Mouse (Mus musculus): ENCODE data around the gene Zfp3.
"Not testable (repeated sequence)": the region's sequence is repeated elsewhere in the genome, so short reads cannot be mapped to it uniquely, and the experiment has no call there.

Gene Zfp3

GRCm38 (mm10) chr11:70755645-70756044, 8.4 kb upstream of the Zfp3 start:
- DNase-seq (ENCODE audit: low read depth, low spot score) = peak; percentile 65

DNA sequence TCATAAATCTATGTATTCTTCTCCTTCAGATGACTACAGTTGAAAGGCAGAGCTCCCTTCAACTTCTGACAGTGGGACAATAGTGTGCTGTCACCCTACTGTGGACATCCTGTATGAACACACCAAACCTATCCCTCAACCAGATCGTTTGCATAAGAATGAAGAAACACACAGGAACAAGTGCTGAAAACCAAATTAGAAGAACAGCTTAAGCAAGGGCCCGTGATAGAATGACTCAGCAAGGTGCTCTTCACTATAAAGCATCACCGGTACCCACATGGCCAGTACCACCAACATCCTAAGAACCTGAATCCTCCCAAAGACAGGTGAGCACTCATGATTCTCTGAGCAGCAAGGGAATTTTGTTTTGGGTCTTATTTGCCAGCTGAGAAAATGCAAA, 3.6 kb upstream of the Zfp3 start:
- DNase-seq (ENCODE audit: low read depth, low spot score) = not testable (repeated sequence)

GRCm38 (mm10) chr11:70762641-70763040, 1.4 kb upstream of the Zfp3 start:
- DNase-seq (ENCODE audit: low read depth, low spot score) = no peak

GRCm38 (mm10) chr11:70763582-70763935, 450 bp upstream of the Zfp3 start:
- no peak for DNase-seq (ENCODE audit: low read depth, low spot score)

GRCm38 (mm10) chr11:70765776-70766445, 1.9 kb downstream of the Zfp3 start:
- DNase-seq (ENCODE audit: low read depth, low spot score) = no peak

- no peak for DNase-seq (ENCODE audit: low read depth, low spot score)
These were observed 6.8 kb downstream of the Zfp3 start for GRCm38 (mm10) chr11:70770804-70771203.

DNA sequence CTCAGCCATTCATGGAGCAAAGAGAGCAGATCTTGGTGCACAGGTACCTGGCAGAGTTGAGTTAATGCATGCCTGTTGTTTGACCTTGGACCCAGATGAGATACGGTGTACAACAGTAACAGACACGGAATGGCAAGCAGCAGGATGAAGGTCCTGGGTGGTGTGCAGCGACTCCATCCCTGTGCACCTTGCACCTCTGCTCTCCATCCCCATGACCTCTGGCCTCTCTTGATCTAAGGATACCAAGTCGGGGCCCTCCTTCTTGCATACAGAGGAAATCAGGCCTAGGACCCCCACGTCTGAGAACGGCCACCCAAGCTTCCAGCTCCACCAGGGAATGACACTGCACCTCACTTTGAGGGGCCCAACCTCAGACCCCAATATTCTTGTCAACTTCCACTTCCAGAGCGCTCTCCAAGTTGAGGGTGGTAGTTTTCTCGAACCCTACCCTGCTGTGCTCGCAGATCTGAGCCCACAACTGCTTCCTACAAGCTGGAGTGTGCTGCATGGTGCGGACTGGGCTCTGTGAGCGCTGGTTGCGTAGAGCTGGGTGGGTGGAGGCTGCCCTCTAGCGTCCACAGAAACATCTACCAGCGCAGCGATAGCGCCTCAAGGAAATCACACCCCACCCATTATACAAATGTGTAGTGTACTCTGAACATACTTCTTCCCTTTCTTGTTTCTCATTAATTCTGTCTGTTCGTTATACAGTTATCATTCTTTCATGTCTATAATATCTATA, 13.0 kb downstream of the Zfp3 start:
- DNase-seq (ENCODE audit: low read depth, low spot score) = peak; percentile 54

GRCm38 (mm10) chr11:70777634-70778033, 13.6 kb downstream of the Zfp3 start:
- DNase-seq (ENCODE audit: low read depth, low spot score) = no peak

GRCm38 (mm10) chr11:70778058-70778457, 14.0 kb downstream of the Zfp3 start:
- DNase-seq (ENCODE audit: low read depth, low spot score) = not testable (repeated sequence)

DNA sequence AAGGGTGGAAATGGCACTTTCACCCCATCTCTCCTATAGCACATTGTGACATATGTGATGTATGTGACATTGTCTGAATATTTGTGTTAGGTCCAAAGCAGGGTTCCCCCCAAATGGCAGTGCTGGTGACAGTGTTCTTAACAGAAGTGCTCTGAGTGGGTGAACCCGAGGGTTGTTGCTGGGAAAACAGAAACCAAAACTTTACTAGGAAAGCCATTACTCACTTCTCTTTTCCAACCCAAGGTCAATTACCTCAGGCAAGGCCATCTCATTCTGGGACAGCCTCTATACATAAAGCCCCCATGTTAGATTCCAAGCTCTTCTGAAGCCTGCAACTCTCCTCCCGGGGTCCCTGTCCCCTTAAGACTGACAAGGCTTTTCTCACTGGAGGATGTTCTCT, 21.9 kb downstream of the Zfp3 start:
- no peak for DNase-seq (ENCODE audit: low read depth, low spot score)

DNA sequence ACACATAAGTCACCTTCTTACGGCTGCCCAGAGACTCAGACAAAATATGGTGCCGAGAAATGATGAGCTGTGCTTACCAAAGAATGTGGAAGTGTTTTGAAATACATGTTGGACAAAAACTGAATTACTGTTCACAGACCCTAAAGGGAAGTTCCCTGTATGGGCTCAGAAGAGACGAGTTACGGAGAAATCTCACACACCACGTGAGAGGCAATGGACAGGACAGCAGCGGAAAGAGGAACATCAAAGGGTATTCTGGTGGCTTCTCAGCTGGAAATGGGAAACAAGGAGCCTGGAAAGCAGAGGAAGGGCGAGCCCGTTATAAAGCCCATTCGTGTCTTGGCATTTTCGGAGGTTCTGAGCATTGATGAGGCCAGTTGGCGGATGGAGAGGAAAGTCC, 23.0 kb downstream of the Zfp3 start:
- no peak for DNase-seq (ENCODE audit: low read depth, low spot score)

- no peak for DNase-seq (ENCODE audit: low read depth, low spot score)
These were observed 25.1 kb downstream of the Zfp3 start for GRCm38 (mm10) chr11:70788972-70789655.

DNA sequence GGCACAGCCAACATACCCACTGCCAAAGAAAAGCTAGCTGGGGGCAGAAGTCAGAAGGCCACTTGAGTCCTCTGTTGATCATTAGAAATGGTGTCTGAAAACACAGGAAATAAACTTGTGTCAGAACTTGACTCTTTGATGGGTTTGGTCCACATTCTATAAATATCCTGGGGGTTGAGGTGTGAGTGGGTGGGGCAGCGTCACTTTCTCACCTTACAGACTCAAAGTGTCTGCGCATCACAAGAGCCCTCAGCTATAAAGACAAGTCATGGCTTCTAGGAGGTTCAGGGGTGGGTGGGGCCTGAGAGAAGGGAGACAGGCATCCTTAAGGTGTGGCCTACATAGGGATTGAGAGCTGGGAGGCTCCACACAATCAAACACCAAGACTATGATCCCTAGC, 26.4 kb downstream of the Zfp3 start:
- no peak for DNase-seq (ENCODE audit: low read depth, low spot score)

- DNase-seq (ENCODE audit: low read depth, low spot score) = no peak
These were observed 27.0 kb downstream of the Zfp3 start for GRCm38 (mm10) chr11:70790874-70791551.

DNA sequence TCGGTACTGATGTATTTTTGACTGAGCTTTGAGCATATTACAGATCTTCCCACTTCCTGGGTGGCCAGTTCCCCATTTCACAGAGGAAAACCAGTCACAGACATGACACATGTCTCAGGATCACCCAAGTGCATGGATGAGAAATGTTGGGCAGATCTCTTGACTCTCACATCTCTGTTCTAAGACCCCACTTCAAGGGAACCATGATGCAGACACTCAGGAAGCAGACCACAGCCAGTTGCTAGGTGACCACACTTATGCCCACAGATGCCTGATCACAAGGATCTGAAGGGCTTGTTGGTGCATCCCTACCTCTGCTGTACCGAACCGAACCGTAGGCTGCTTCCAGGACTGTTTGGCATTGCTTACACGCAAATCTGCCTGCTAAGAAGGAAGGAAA, 27.7 kb downstream of the Zfp3 start:
- no peak for DNase-seq (ENCODE audit: low read depth, low spot score)

GRCm38 (mm10) chr11:70792409-70792808, 28.4 kb downstream of the Zfp3 start:
- DNase-seq (ENCODE audit: low read depth, low spot score) = no peak

GRCm38 (mm10) chr11:70802208-70802864, 38.3 kb downstream of the Zfp3 start:
- DNase-seq (ENCODE audit: low read depth, low spot score) = no peak

GRCm38 (mm10) chr11:70802865-70803261, 38.9 kb downstream of the Zfp3 start:
- no peak for DNase-seq (ENCODE audit: low read depth, low spot score)

DNA sequence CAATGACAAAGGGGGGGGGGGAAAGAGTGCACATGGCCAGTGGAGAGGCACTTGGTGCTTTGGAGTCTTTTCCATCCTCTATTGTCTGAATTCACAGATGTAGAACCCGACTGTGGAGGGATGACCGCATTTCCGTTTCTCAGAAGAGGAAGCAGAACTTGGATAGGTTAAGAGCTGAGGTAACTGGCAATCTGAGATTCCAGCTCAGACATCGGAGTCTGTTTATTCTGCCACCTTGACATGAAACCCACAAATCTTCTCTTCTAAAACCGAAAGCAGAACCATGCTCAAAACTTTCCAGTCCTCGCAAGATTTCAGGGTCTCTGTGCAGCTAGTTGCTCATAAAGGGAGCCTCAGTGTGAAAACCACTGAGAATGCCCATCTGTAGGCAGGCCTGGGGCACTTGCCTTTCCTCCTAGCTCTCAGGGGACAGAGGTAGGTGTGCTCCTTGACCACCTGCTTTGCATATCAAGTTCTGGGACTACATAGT, 39.7 kb downstream of the Zfp3 start:
- DNase-seq (ENCODE audit: low read depth, low spot score) = no peak

- DNase-seq (ENCODE audit: low read depth, low spot score) = no peak
These were observed 40.4 kb downstream of the Zfp3 start for GRCm38 (mm10) chr11:70804395-70804794.

GRCm38 (mm10) chr11:70805641-70806175, 41.7 kb downstream of the Zfp3 start:
- no peak for DNase-seq (ENCODE audit: low read depth, low spot score)

Data from embryo, embryonic 11.5 days (tissue).